Mouse (Mus musculus) left cerebral cortex, adult 9 months (tissue): ENCODE measurements around the gene H2afz.
A peak's percentile ranks its signal among the peaks of the same experiment; 100 is the strongest.
"Not testable (repeated sequence)": the region's sequence is repeated elsewhere in the genome, so short reads cannot be mapped to it uniquely, and the experiment has no call there.

Experiments
- DNase-seq, 2 experiments: peaks; one replicate each; pipeline ENCODE4 v3.0.0; 2022; ENCODE audit warnings: low spot score in 2 of 2

H2afz gene

DNA sequence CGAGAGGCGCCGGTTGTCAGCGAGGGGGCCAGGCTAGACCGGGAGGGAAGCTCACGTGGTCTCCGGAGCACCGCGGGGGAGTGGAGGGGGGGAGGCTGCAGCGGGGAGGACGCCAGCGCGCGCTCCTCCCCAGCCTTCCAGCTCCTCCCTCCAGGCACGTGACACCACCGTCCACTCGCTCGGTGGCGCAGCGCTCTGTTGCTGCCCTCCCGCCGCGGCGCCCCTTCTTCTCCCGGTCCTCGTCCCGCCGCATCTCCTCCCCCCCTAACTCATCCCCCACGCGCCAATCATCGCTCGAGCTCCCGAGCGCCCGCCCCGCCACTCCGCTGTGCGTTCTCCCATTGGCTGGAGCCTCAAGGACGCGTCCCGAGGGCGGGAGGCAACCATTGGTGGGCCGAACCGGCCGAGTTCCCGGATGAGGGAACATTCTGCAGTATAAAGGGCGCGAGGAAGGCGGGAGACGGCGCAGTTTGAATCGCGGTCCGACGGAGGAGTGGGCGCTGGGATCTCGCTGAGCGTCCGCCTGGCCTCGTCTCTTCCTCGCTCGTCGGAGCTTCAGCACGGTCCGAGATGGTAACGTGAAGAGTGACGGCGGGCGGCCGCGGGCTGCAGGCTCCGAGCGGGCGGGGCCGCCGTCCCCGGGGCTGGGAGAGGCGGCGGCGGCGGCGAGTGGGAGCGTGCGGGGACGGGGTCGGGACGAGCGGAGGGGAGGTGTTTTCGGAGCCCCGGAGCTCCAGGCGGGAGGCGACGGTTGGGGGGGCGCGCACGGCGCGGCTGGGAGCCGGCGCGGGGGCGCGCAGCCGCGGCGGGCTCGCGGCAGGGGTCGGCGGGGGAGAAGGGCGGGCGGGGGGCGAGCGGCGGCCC, at the start of gene H2afz:
H2afz (plus strand) TSS at position 364 of the 864 bp plus-strand sequence.
- DNase-seq, result peak; percentile 94 to 98

DNA sequence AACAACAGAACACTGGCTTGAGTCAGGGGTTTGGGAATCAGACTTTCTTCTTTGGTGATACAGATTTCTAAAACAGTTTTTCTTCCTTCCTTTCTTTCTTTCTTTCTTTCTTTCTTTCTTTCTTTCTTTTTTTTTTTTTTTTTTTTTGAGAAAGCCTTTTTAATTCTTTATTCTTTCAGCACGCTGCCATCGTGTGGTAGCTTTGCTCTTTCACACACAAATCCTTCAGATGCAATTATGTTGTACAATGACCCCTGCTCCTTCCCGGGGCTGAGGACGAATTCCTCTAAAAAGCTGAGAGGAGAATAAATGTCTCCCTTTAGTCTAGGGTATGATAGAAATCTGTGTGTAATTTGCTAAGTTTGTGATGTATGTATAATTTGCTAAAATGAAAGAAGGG, 45.6 kb upstream of the H2afz start:
- DNase-seq, result no peak

DNA sequence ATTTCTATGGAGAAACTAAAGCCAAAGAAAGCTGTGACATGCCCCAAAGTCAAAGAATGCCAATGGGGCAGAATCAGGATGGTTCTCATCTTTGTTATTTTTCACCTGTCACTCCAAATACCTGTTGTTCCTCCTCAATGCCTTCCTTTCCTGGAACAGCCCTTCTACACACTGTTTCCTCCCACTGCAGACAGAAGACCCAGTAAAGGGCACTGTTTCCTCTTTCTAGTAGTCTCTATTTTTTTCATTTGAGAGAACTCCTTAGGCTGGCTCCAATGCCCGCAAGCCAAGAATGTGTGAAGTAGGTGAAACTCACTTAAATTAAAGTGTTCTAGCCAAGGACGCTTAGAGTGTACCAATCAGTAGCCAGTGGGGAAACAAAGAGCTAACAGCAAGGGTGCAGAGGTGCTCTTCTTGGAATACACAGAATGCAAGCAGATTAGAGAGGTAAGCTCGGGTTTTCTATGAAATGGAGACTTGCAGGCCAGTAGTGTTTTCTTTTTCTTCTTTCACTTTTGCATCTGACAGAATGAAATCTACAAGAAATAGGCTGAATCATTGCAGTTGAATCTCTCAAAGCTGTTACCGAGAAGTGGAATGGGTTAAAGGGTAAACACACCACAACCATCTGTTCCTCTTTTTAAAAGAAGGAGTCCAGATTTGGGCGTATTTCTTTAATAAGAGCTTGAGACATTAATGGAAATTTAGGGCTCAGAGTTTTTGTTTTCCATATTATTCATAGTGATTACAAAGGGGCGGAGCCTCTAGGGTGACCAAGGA, 43.4 kb upstream of the H2afz start:
- no peak for DNase-seq

DNA sequence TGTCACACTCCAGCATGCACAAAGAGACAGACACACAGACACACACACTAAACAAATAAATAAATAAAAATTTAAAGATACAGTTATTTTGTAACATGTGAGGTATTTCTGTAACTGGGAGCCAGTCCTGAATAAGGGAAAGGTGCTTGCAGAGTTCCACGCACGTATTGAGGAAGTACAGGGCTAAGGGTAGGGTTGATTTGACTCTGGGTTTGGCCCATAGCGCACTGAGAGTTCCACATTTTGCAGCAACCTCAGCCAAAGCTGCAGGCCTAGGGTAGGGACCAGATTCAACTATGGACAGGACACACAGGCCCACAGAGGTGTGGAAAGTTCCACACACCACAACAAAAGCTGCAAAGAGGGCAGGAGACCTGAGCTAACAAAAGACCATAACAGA, 41.0 kb upstream of the H2afz start:
- no peak for DNase-seq

DNA sequence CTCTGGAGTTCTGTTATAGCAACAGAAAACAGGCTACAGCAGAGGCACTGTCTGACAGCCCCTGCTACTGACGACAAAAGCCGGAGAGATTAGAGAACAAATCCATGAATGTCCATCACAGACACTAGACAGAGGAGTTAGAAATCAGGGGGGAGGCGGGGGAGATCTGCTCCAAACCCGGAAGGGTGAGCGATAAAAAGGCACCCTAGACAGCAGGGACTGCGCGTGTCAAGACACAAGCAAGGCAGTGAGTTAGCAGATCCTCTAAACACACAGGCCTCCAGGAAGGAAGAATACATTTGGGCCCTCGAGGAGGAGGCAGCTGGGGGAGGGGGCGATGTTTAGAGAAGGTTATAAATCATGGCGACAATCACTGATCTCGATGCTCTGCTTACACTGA, 36.6 kb upstream of the H2afz start:
- no peak for DNase-seq

DNA sequence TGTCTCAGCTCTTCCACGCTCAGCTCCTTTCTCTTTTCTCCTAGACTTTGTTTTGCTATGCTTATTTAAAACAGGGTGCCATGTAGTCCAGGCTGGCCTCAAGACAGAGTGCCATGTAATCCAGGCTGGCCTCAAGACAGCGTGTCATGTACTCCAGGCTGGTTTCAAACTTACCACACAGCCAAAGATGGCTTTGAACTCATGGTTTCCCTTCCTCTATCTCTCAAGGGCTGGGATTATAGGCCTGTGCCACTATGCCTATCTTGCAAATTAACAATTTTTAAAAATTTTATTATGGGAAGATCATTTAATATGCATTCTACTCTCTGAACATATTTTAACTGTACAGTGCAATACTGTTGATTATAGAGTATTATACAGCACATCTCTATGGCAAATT, 33.1 kb upstream of the H2afz start:
- no peak for DNase-seq

DNA sequence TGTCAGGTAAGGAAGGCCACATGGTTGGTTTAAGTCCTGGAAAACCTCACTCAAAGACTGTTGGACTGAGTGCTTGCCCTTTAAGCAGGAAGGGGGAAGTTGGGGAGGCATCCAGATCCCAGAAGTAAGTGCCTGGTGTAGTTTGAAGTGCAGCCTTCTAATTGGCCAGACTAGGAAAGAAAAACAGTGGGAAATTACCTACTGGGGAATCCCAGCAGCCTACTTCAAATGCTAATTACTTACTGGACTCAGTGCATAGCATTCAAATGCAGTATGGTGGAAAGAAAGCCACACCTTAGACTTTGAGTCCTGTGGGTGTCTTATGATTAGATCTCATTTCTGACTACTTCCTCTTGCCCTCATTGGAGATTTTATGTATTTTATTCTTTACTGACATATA, 31.2 kb upstream of the H2afz start:
- no peak for DNase-seq

DNA sequence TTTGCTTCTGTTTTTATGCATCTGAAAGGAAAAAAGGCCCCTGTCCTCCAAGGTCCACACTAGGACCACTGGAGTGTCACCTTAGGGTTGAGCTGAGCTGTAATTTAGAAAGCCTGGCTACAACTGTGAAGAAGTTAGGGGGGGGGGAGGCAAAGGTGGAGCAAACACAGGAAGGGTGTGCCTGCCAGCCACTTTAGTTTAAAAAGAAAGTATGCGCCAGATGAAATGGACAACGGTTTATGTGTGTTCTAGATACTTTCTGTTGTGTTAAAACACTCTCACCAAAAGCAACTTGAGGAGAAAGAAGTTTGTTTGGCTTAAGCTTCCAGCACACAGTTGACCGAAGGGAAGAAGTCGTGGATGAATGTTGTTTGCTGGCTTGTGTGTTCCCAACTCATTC, 30.6 kb upstream of the H2afz start:
- no peak for DNase-seq

DNA sequence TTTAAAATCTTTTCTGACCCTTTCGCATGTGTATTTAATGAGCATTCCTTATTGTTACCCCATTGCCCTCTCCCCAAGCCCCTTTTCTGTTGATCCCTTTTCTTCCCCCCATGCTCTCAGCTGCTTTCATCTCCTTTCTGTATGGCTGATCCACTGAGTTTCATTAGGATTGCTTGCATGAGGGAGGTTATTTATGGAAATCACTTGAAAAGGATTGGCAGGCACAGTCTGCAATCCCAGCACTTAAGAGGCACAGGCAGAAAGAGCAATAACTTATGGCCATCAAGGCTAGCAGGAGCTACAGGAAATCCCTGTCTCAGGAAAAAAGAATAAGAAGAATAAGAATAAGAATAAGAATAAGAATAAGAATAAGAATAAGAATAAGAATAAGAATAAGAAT, 27.7 kb upstream of the H2afz start:
- DNase-seq, result no peak

DNA sequence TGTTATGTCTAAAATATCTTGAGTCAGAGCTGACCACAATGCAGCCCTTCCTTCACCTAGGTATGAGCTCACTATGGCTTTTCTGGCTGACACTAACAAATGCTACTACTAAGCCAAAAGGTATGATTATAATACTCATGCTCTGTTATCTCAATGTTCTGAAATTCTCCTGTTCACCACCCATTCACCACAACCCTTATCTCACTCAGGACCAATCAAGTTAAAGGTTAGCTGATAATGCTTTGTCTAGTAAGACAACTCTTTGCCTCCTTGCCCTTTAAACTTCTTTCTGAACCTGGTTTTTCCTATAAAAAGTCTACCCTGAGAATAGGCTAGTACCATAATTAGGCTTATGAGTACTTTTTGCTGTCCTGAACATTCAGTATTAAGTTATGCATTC, 26.1 kb upstream of the H2afz start:
- DNase-seq, result no peak

DNA sequence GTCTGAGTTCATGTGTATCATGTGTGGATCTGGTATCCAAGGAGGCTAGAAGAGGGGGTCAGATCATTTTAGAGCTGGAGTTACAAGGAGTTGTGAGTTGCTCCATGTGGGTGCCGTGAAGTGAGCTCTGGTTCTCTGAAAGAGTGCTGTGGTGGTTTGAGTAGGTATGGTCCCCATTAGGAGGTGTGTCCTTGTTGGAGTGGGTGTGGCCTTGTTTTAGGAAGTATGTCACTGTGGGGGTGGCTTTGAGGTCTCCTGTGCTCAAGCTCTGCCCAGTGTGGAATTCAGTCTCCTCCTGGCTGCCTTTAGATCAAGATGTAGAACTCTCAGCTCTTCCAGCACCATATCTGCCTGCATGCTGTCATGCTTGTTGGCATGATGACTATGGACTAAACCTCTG, 21.3 kb upstream of the H2afz start:
- no peak for DNase-seq

DNA sequence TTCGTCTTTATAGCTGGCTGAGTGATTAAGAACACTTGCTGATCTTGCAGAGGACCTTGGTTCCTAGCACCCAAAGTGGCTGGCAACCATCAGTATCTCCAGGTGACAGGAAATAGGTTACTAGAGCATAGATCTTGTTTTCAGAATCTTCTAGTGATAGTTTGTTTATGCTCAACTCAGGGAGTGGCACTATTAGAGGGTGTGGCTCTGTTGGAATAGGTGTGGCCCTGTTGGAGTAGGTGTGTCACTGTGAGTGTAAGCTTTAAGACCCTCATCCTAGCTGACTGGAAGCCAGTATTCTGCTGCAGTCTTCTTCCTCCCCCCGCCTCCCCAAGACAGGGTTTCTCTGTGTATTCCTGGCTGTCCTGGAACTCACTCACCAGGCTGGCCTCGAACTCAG, 20.0 kb upstream of the H2afz start:
- DNase-seq, result no peak

DNA sequence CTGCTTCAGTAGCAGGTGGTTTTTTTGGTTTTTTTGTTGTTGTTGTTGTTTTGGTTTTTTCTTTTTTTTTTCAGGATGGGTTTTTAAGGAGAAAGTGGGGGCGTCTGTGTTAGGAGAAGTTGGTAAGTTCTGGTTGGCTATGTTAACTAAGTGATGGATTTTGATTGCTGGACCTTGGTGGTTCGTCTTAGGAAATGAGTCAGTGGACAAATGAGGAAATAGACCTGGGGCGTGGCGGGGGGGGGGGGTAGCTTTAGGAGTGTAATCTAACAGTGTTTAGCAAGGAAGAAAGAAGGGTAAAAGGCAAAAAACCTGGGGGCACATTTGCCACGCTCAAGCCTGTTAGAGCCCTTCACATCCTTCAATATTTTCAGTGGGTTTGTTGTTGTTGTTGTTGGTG, 17.7 kb upstream of the H2afz start:
- DNase-seq, result no peak

DNA sequence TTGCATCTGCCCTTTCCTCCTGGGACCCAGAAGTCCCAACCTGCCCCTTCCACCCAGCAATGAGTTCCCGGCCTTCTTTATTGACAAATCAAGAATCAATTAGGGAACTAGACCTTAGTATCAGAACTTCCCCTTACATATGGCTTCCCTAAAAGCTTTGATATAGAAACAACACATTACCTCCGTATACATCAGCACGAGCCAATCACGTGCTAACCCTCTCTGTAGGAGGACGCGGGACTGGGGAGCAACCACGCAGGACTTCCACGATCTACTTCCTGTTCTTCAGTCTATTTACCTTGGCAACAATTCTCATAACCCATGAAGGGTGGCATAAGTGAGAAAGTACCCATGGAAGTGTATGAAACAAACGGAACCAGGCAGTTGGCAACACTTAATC, 15.9 kb upstream of the H2afz start:
- no peak for DNase-seq

DNA sequence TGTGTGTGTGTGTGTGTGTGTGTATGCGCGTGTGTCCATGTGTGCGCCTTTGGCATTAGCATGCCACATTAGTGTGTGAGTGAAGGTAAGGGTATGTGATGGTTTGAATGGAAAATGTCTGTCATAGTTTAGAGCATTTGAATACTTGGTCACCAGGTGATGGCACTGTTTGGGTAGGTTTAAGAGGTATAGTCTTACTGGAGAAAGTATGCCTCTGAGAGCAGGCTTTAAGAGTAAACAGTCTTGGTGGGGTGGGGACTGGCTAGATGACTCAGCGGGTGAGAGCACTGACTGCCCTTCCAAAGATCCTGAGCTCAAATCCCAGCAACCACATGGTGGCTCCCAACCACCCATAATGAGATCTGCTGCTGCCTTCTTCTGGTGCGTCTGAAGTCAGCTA, 14.6 kb upstream of the H2afz start:
- no peak for DNase-seq

DNA sequence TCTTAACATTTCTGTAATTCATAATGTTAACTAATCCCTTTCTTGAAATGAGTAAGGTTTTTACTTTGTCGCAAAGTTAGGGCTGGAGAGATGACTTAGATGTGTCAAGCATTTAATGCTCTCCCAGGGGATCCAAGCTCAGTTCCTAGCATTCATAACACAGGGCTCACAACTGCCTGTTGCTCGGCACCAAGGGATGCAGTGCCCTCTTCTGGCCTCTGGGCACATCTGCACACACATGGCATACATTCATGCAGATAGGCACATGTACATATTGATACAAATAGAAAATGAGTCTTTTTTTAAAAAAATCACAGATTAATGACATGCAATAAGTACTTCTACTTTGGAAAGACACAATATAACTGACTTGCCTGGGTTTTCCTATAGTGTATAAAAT, 13.1 kb upstream of the H2afz start:
- DNase-seq, result no peak

DNA sequence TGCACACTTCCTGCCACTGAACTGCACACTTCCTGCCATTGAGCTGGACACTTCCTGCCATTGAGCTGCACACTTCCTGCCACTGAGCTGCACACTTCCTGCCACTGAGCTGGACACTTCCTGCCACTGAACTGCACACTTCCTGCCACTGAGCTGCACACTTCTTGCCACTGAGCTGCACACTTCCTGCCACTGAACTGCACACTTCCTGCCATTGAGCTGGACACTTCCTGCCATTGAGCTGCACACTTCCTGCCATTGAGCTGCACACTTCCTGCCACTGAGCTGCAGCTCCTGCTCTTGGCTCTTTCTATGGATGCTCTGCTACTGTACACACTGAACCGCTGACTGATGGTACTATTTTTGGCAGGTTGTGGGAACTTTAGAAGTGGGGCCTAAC, 11.3 kb upstream of the H2afz start:
- not testable (repeated sequence) for DNase-seq

DNA sequence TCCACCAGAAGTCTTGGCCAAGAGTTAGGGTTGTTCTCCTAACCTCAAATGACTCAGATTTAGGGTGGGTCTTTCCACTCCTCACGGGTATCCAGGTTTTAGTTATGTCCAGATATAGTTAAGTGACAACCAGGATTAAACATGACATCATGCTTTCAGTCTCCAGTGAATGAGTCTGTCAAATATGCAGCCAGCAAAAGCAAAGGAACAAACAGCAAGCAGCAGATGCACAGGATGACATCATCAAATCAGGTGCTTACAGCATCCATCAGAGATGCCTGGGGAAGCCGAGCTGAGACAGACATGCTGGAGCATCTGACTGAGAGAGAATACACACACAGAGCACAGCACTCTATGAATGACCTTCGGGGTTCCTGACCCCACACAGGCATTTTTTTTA, 9.0 kb upstream of the H2afz start:
- no peak for DNase-seq

DNA sequence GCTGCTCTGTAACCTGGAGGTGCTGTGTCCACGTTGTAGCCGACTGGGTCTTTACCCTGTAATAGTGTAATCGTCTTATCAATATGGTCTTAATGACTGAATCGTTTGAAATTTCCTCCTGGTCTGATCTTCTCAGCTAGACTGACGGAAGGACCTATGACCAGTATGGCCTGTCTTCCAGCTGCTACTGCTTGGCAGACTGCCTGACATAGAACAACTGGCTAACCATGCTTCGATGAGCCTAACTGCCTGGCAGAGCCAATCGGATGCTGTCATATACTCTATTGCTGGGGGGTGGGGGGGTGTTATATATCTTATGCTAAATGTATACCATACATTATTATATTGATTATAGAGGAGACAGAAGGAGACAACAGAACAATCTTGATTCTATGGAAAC, 8.2 kb upstream of the H2afz start:
- DNase-seq, result no peak

DNA sequence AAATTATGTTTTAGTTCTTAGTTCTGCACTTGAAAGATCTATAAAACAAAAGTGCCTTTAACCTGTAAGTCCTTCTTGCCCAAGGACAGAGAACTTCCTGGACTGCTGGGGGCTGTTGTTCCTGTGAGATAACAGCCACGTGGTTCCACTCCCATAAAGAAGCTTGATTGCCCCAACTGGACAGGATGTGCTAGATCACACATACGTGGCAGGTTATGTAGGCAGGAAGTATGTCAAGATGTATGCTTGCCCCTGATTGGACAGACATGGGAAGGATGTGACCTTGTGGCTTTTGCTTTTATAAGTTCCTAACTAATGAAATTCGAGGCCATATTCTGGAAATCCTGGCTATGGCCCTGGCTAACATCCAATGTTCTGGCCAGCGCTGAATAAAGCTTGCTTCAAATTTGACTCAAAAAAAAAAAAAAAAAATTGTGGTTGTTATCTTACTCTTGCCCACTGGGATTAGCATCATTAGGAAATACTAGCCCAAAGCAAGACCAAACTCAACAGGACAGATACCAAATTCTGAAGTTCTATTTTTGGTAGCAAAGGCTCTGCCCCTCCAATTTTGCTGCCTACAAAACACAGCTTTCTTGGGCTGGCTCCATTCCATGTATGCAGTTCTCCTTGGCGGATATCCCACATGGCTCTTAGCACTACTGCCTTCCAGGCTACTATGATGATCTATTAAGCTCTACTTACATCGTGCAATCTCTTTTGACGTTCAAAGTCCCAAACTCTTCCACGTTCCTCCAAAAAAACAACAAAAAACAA, 3.7 kb upstream of the H2afz start:
- no peak for DNase-seq

DNA sequence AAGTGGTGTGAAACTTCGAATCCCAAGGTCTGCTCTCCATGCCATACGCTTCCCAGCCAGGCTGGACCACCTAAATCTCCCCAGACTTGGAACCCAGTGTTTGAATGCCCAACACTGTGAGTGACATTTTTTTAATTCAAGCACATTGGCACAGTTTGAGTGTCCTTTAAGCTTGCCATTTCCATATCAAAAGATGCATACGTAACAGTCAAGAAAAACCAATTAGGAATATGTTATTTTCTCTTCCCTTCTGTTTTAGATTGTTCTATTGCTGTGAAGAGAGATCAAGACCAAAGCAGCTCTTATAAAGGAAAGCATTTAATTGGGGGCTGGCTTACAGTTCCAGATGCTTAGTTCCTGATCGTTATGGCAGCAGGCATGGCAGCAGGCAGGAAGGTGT, 2.9 kb upstream of the H2afz start:
- DNase-seq, result no peak

DNA sequence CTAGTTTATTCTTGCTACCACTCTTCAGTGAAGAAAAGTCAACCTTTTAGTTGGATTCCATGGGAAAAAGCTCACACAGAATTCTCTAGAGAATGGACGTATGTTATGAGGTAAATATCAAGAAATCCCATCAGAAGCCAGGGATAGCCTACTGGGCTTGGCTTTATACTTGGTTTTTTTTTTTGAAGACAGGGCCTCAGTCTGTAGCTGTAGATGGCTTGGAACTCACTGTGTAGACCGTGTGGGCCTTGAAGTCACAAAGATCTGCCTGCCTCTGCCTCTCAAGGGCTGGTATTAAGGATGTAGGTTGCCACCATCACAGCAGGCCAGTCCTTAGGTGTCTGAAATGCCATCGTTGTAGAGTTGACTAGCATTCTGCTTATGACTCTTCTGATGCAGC, 1.7 kb upstream of the H2afz start:
- no peak for DNase-seq
